Mouse (Mus musculus): ENCODE measurements around the gene Tra2a. TPM values are rescaled to one million over a fixed set of nuclear protein-coding genes. Genes with fewer than 3 reads are reported as not detected.
"Not testable (repeated sequence)": the region's sequence is repeated elsewhere in the genome, so short reads cannot be mapped to it uniquely, and the experiment has no call there.

Gene Tra2a
- polyA plus RNA-seq (2016; fragmentation: Nextera tagmentation; extraction: Ambion mirVana) = 57.7 and 63.0 TPM in 2 replicates

GRCm38 (mm10) chr6:49263847-49264243, at the start of gene Tra2a:
Gene Tra2a, minus strand, starts transcription at chr6:49264033.
- Histone ChIP-seq H3K27ac (peak within 1 kb of the TSS; percentile 96), H3K9ac (peak within 1 kb of the TSS; percentile 98), H3K4me3 (peak within 1 kb of the TSS; percentile 99), H3K27me3 (replicated peaks) (no peaks in the 10 kb centered on the region), H3K9me3 (replicated peaks) (no peaks in the 10 kb centered on the region), H3K36me3 (peaks cover 13% of the 10 kb centered on the region), H3K4me2 (peak within 1 kb of the TSS; percentile 75), H3K4me1 (peaks cover 38% of the 10 kb centered on the region)
- ATAC-seq = peak; percentile 95
- WGBS (ENCODE audit: insufficient replicate concordance) = under 1% methylated on average over 39 of the region's 39 CpGs

- Histone ChIP-seq H3K27me3 (replicated peaks) (no peaks in the 10 kb centered on the region), H3K9ac (no peak overlapping the region), H3K4me2 (no peak overlapping the region), H3K9me3 (replicated peaks) (no peaks in the 10 kb centered on the region), H3K4me1 (no peaks in the 10 kb centered on the region), H3K4me3 (no peak overlapping the region), H3K27ac (no peak overlapping the region), H3K36me3 (no peaks in the 10 kb centered on the region)
- no peak for ATAC-seq
Measured at GRCm38 (mm10) chr6:49298286-49298685, 34.5 kb upstream of the Tra2a start.

GRCm38 (mm10) chr6:49282122-49282521, 18.3 kb upstream of the Tra2a start:
- H3K4me3 ChIP-seq = no peak overlapping the region
- 86% methylated on average over 1 of the region's 1 CpGs for WGBS (ENCODE audit: insufficient replicate concordance)
- H3K9ac ChIP-seq = no peak overlapping the region
- no peaks in the 10 kb centered on the region for H3K4me1 ChIP-seq
- no peak overlapping the region for H3K4me2 ChIP-seq
- no peaks in the 10 kb centered on the region for H3K36me3 ChIP-seq
- no peak overlapping the region for H3K27ac ChIP-seq
- no peaks in the 10 kb centered on the region for H3K9me3 ChIP-seq (replicated peaks)
- no peaks in the 10 kb centered on the region for H3K27me3 ChIP-seq (replicated peaks)
- no peak for ATAC-seq

DNA sequence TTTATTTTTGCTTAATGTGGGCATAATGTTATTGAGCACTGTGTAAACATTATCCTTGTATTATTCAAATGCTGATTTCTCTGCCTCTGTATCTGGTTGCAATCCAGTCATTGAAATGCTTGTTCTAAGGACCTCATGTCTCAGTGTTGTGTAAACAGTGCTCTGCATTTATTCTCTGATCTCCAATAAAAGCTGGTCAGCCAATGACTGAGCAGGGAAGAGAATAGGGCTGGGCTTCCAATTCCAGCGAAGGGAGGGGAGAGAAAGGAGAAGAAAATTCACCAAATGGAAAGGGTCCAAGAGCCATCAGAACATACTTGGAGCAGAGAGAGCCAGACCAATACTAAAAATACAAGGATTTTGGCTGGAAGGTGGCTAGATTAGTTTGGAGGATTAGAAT, 17.1 kb upstream of the Tra2a start:
- Histone ChIP-seq H3K9me3 (replicated peaks) (no peaks in the 10 kb centered on the region), H3K4me1 (no peaks in the 10 kb centered on the region), H3K4me3 (no peak overlapping the region), H3K27me3 (replicated peaks) (no peaks in the 10 kb centered on the region), H3K27ac (no peak overlapping the region), H3K9ac (no peak overlapping the region), H3K4me2 (no peak overlapping the region), H3K36me3 (no peaks in the 10 kb centered on the region)
- 24% methylated on average over 1 of the region's 1 CpGs for WGBS (ENCODE audit: insufficient replicate concordance)
- ATAC-seq = no peak

DNA sequence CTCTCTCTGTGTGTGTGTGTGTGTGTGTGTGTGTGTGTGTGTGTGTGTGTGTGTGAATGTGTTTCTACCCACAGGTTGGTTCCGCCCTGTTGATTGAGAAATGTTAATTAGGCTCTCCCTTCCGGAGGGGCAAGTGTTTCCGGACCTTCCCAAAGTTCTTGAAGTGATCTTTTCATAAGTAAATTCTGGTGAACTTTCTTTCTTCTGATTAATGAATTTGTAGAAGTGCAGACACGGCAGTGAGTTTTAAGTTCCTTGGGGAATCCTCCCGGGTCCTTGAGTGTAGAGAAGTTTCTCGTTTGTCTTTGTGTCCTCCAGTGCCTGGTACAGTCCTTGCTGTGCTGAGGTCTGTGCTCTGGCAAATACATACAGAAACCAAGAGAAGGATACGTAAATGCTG, 11.5 kb upstream of the Tra2a start:
- Histone ChIP-seq H3K27ac (no peak overlapping the region), H3K4me1 (no peaks in the 10 kb centered on the region), H3K36me3 (no peaks in the 10 kb centered on the region), H3K27me3 (replicated peaks) (no peaks in the 10 kb centered on the region), H3K9ac (no peak overlapping the region), H3K4me2 (no peak overlapping the region), H3K4me3 (no peak overlapping the region), H3K9me3 (replicated peaks) (no peaks in the 10 kb centered on the region)
- no peak for ATAC-seq
- WGBS (ENCODE audit: insufficient replicate concordance) = 77% methylated on average over 7 of the region's 7 CpGs

GRCm38 (mm10) chr6:49274416-49275091, 10.7 kb upstream of the Tra2a start:
- Histone ChIP-seq H3K9ac (no peak overlapping the region), H3K9me3 (replicated peaks) (no peaks in the 10 kb centered on the region), H3K4me2 (no peak overlapping the region), H3K36me3 (no peaks in the 10 kb centered on the region), H3K4me1 (no peaks in the 10 kb centered on the region), H3K4me3 (no peak overlapping the region), H3K27me3 (replicated peaks) (no peaks in the 10 kb centered on the region), H3K27ac (no peak overlapping the region)
- no peak for ATAC-seq
- WGBS (ENCODE audit: insufficient replicate concordance) = 74% methylated on average over 9 of the region's 9 CpGs

DNA sequence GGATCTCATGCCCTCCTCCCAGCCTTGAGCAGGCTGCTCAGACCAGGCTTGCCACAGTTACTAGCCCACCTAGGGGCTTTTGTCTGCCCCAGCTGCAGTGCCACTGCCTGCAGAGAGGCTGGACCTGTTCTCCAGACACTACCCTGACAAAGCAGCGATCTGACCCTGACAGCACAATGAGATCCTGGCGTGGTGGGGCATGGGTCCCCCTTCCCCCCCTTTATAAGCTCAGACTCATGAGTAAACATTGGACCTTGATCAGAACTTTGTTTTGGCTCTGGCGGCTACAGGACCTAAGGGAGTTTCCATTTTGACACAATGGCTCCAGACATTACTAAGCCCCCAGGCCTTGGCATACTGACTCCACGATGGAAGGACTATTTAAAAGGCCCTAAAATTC, 10.1 kb upstream of the Tra2a start:
- H3K4me1 ChIP-seq = no peaks in the 10 kb centered on the region
- no peaks in the 10 kb centered on the region for H3K27me3 ChIP-seq (replicated peaks)
- no peak overlapping the region for H3K27ac ChIP-seq
- ATAC-seq = no peak
- no peak overlapping the region for H3K9ac ChIP-seq
- WGBS (ENCODE audit: insufficient replicate concordance) = 48% methylated on average over 4 of the region's 4 CpGs
- no peaks in the 10 kb centered on the region for H3K36me3 ChIP-seq
- no peak overlapping the region for H3K4me3 ChIP-seq
- H3K4me2 ChIP-seq = no peak overlapping the region
- no peaks in the 10 kb centered on the region for H3K9me3 ChIP-seq (replicated peaks)

DNA sequence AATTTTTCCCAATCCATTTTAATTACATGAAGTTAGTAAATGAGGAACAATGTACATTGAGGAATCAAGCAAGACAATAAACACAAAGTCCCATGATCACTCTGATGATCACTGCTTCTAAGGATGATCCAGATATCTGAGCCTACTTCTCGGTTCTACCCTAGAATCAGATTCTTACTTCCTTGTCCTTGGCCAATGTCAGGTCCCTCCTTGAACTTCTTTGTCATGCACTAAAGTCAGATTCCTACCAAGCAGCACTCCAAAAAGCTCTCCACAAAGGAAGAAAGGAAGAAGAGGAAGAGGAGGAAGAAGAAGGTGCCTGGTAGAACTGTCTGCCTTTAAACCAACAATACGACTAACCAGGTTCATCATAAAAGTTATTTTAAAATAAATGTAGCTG, 9.0 kb upstream of the Tra2a start:
- WGBS (ENCODE audit: insufficient replicate concordance) = 60% methylated on average over 2 of the region's 2 CpGs
- ATAC-seq = no peak
- no peak overlapping the region for H3K4me3 ChIP-seq
- no peaks in the 10 kb centered on the region for H3K36me3 ChIP-seq
- no peaks in the 10 kb centered on the region for H3K9me3 ChIP-seq (replicated peaks)
- H3K27me3 ChIP-seq (replicated peaks) = no peaks in the 10 kb centered on the region
- no peaks in the 10 kb centered on the region for H3K4me1 ChIP-seq
- no peak overlapping the region for H3K4me2 ChIP-seq
- H3K9ac ChIP-seq = no peak overlapping the region
- no peak overlapping the region for H3K27ac ChIP-seq

DNA sequence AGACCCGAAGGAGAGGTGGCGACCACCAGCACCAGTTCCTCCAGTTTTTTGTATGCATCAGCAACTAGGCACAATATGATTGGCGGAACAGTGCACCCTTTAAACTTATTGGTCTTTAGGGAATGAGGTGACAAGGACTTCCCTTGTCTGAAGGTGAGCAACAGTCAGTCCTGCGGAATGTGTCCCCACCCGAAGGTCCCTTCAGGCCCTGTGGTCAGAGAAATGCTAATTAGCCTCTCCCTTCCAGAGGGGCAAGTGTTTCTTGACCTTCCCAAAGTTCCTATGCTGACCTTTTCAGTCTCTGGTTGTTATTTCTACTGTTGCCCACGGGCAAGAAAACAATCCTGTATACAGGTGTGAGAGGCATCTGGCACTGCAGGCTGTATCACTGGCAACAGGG, 8.0 kb upstream of the Tra2a start:
- Histone ChIP-seq H3K9ac (no peak overlapping the region), H3K4me1 (no peaks in the 10 kb centered on the region), H3K4me2 (no peak overlapping the region), H3K9me3 (replicated peaks) (no peaks in the 10 kb centered on the region), H3K27me3 (replicated peaks) (no peaks in the 10 kb centered on the region), H3K36me3 (no peaks in the 10 kb centered on the region), H3K4me3 (no peak overlapping the region), H3K27ac (no peak overlapping the region)
- 67% methylated on average over 6 of the region's 6 CpGs for WGBS (ENCODE audit: insufficient replicate concordance)
- no peak for ATAC-seq

- ATAC-seq = no peak
- Histone ChIP-seq H3K4me1 (no peaks in the 10 kb centered on the region), H3K27ac (no peak overlapping the region), H3K9me3 (replicated peaks) (no peaks in the 10 kb centered on the region), H3K36me3 (no peaks in the 10 kb centered on the region), H3K4me2 (no peak overlapping the region), H3K27me3 (replicated peaks) (no peaks in the 10 kb centered on the region), H3K9ac (no peak overlapping the region), H3K4me3 (no peak overlapping the region)
- 59% methylated on average over 11 of the region's 11 CpGs for WGBS (ENCODE audit: insufficient replicate concordance)
Measured at GRCm38 (mm10) chr6:49269923-49270322, 6.1 kb upstream of the Tra2a start.

- H3K27me3 ChIP-seq (replicated peaks) = no peaks in the 10 kb centered on the region
- H3K4me1 ChIP-seq = peaks cover 5% of the 10 kb centered on the region
- no peak overlapping the region for H3K9ac ChIP-seq
- H3K9me3 ChIP-seq (replicated peaks) = no peaks in the 10 kb centered on the region
- peak; percentile 57; the same call in 1 of the 2 replicates for ATAC-seq
- no peaks in the 10 kb centered on the region for H3K36me3 ChIP-seq
- H3K4me3 ChIP-seq = no peak overlapping the region
- H3K4me2 ChIP-seq = no peak overlapping the region
- 14% methylated on average over 5 of the region's 5 CpGs for WGBS (ENCODE audit: insufficient replicate concordance)
- H3K27ac ChIP-seq = no peak overlapping the region
Measured at GRCm38 (mm10) chr6:49269200-49269599, 5.4 kb upstream of the Tra2a start.

DNA sequence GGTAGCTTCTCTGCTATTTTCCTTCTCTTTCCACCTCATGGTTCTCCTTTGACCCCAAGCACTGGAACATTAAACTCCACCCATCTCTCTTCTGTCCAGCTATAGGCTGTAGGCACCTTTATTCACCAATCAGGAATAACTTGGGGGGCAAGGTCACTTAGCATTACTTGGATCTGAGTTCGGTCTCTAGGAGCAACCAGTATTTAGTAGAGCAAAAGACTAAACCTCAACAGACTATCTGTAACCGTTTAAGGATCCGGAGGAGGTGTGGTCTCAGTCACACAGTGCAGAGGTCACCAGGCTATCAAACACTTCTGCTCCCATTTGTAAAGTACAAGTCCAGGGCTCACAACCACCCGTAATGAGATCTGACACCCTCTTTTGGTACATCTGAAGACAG, 3.9 kb upstream of the Tra2a start:
- H3K9ac ChIP-seq = no peak overlapping the region
- 66% methylated on average over 4 of the region's 4 CpGs for WGBS (ENCODE audit: insufficient replicate concordance)
- no peak for ATAC-seq
- no peak overlapping the region for H3K27ac ChIP-seq
- H3K36me3 ChIP-seq = no peaks in the 10 kb centered on the region
- H3K4me1 ChIP-seq = peaks cover 6% of the 10 kb centered on the region
- H3K27me3 ChIP-seq (replicated peaks) = no peaks in the 10 kb centered on the region
- no peak overlapping the region for H3K4me2 ChIP-seq
- H3K9me3 ChIP-seq (replicated peaks) = no peaks in the 10 kb centered on the region
- no peak overlapping the region for H3K4me3 ChIP-seq

- H3K27me3 ChIP-seq (replicated peaks); H3K27ac ChIP-seq; H3K4me3 ChIP-seq; H3K4me2 ChIP-seq; H3K9me3 ChIP-seq (replicated peaks); ATAC-seq; H3K36me3 ChIP-seq; H3K9ac ChIP-seq: not testable (repeated sequence)
- H3K4me1 ChIP-seq = peaks cover 25% of the 10 kb centered on the region
- 91% methylated on average over 1 of the region's 1 CpGs for WGBS (ENCODE audit: insufficient replicate concordance)
Measured at GRCm38 (mm10) chr6:49265207-49265606, 1.4 kb upstream of the Tra2a start.
